Mouse (Mus musculus) C2C12 (cell line): ENCODE measurements around the gene Cdk2ap2. TPM values are rescaled to one million over a fixed set of nuclear protein-coding genes. Genes with fewer than 3 reads are reported as not detected.

ENCODE experiments used
- H3K27me3 ChIP-seq: one replicate; pipeline ENCODE4 v1.6.1; 2011; ENCODE audit not compliant: control insufficient read depth, insufficient read depth, insufficient read length
- H3K36me3 ChIP-seq: one replicate; pipeline ENCODE4 v1.6.1; 2011; ENCODE audit not compliant: control insufficient read depth, insufficient read depth
- H3K4me3 ChIP-seq: one replicate; pipeline ENCODE4 v1.5.1; 2011; ENCODE audit warnings: mild to moderate bottlenecking, control low read depth; ENCODE audit not compliant: poor library complexity, insufficient read depth, severe bottlenecking
- H3K79me2 ChIP-seq: one replicate; pipeline ENCODE4 v1.6.1; 2011; ENCODE audit not compliant: control insufficient read depth, insufficient read depth
- H3K79me3 ChIP-seq: one replicate; pipeline ENCODE4 v1.6.1; 2011; ENCODE audit warnings: low read depth, control low read depth
- H3ac ChIP-seq: one replicate; pipeline ENCODE3; 2011; ENCODE audit warnings: low read depth; ENCODE audit not compliant: control insufficient read depth, insufficient read length
- CEBPB ChIP-seq: IDR thresholded peaks from one replicate; pipeline ENCODE4 v1.6.1; 2011; ENCODE audit warnings: low read depth, mild to moderate bottlenecking, control low read depth, moderate library complexity
- CTCF ChIP-seq: IDR thresholded peaks from one replicate; pipeline ENCODE4 v1.5.1; 2011; ENCODE audit not compliant: control insufficient read depth, insufficient read depth, insufficient read length
- FOSL1 ChIP-seq: IDR thresholded peaks from one replicate; pipeline ENCODE4 v1.8.0; 2011; ENCODE audit warnings: mild to moderate bottlenecking, low read length; ENCODE audit not compliant: poor library complexity, insufficient read depth, severe bottlenecking
- MAX ChIP-seq: IDR thresholded peaks from one replicate; pipeline ENCODE4 v1.6.1; 2011; ENCODE audit warnings: mild to moderate bottlenecking, control low read depth
- MYOD1 ChIP-seq: IDR thresholded peaks from one replicate; pipeline ENCODE4 v1.6.1; 2011; ENCODE audit warnings: low read depth; ENCODE audit not compliant: control insufficient read depth, insufficient read length
- MYOG ChIP-seq: IDR thresholded peaks from one replicate; pipeline ENCODE4 v1.6.1; 2011; ENCODE audit not compliant: control insufficient read depth, insufficient read length; ENCODE audit errors: extremely low read depth
- USF1 ChIP-seq: IDR thresholded peaks from one replicate; pipeline ENCODE4 v1.6.1; 2011; ENCODE audit warnings: low read depth, mild to moderate bottlenecking, control low read depth, moderate library complexity
- polyA plus RNA-seq: library from polyadenylated mRNA; unstranded; fragments of >200 nt; fragmentation: generic; extraction: Trizol; gene quantifications from one replicate; pipeline ENCODE4 v1.2.1, GENCODE M21; 2012; ENCODE audit warnings: missing spikeins

The Cdk2ap2 gene
- polyA plus RNA-seq, 1 experiment = 134 TPM

DNA sequence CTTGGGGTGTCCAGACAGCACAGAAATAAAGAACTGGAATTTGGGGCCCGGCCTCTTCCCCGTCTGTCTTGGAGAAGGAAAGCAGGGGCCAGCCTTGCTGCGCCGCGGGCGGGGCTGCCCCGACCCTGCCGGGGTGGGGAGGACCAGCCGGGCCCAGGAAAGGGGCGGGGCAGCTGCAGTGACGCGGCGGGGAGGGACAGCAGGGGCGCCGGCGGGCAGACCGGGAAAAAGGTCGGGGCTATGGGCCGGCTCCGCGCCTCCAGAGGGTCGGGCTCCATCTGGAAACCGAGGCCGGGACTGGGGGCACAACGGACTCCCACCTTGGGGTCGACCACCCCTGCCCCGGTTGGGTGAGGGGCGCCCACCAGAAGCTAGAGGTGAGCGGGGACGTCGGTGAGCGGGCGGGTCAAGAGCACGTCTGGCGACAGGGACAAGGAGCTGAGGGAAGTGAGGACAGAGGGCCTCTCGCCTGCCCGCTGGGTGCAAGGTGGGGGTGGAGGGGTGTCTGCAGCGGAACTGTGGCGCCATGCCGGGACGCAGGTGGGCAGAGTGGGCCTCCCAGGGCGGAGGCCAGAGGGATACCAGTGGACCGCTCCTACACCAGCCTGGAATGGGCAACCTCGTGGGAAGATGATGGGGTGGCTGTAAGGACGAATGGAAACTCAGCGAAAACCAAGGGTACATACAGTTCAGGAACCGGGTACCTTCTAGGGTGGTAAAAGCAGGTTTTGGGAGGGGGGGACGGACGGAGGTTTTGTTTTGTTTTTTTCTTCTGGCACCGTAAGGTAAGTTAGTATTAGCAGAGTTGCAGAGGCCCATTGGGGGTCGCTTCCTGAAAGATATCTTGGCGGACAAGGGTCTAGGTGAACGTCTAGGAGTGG lies 3.1 kb downstream of the Cdk2ap2 start, which contains the start of gene Pitpnm1:
Pitpnm1 (plus strand) TSS at position 162 of the 881 bp plus-strand sequence.
- Histone ChIP-seq H3K36me3 (peaks cover 31% of the 10 kb centered on the region), H3ac (peak within 1 kb of the TSS; percentile 99), H3K79me2 (peaks cover 36% of the 10 kb centered on the region), H3K27me3 (no peaks in the 10 kb centered on the region), H3K4me3 (peak within 1 kb of the TSS; percentile 69), H3K79me3 (peaks cover 9% of the 10 kb centered on the region)
- TF ChIP-seq USF1 (no peak), FOSL1 (no peak), CEBPB (no peak), MYOD1 (no peak), MAX (no peak), CTCF (no peak), MYOG (no peak)

DNA sequence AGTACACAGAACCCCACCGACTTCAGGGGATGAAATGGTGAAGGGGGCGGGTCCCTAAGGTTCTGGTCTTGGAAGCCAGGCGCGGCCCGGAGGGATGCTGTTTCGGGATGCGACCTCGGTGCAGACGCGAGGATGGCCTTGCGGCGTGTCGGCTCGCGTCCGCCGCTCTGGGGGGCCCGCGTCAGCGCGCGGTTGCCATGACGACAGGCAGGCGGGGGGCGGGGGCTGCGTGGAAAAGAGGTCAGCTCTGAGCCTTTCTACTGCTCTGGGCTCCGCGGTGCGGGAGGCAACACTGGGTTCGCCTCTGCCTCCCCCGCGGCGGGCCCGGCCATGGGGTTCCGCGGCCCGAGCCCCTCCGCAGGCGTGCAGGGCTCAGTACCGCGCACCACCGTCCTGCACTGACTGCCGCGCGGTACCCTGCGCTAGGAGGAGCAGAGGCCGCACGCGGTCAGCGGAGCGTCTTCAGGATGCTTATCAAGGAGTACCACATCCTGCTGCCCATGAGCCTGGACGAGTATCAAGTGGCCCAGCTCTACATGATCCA lies 3.8 kb downstream of the Cdk2ap2 start:
- Histone ChIP-seq H3K27me3 (no peaks in the 10 kb centered on the region), H3K4me3 (peak overlapping the region; percentile 69), H3K79me3 (peaks cover 9% of the 10 kb centered on the region), H3K36me3 (peaks cover 31% of the 10 kb centered on the region), H3K79me2 (peaks cover 36% of the 10 kb centered on the region), H3ac (peak overlapping the region; percentile 99)
- TF ChIP-seq FOSL1 (no peak), CEBPB (no peak), MAX (no peak), MYOD1 (no peak), USF1 (no peak), CTCF (no peak), MYOG (no peak)

DNA sequence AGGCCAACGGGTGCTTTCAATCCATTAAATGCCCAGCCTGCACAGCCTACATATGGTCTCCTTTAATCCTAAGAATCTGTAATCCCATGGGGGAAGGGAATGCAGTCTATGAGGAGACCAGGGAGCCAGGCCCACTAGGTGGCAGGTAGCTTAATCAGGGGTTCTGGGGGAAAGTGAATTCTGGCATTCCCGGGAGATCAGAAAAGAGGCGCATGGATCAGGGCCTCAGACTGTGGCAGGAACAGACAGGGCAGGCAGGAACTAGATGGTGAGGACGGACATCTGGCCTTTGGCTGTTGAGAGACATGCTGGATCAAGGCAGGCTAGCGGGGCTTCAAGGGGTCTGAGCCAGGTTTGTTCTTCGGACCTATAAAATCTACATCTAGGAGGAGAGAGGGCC lies 4.5 kb downstream of the Cdk2ap2 start:
- TF ChIP-seq CEBPB (no peak), CTCF (no peak), FOSL1 (no peak), USF1 (no peak), MYOD1 (no peak), MAX (no peak), MYOG (no peak)
- Histone ChIP-seq H3K79me2 (peaks cover 36% of the 10 kb centered on the region), H3K4me3 (no peak overlapping the region)

DNA sequence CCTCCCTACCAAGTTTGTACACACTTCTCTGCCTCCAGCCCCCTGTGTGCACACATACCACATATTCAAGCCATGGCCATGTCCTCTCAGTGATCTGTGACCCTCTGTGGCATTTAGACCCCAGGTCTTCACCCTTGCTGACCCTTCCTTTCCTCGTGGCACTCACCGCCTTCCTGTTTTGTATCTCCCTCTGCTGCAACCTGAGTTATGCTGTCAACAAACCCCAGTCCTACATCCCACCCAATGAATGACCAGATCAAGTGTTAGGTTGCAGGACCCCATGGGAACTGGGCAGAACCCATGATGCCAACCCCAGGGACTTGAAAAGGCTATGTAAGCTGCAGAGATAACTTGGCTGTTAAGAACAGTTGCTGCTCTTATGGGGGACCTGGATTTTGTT lies 5.1 kb downstream of the Cdk2ap2 start:
- Histone ChIP-seq H3K27me3 (no peaks in the 10 kb centered on the region), H3K4me3 (no peak overlapping the region)
- TF ChIP-seq USF1 (no peak), MAX (no peak), CEBPB (no peak), CTCF (no peak), MYOD1 (no peak), MYOG (no peak), FOSL1 (no peak)

More for the DNA sequence above, 4.5 kb downstream of the Cdk2ap2 start:
- Histone ChIP-seq H3ac (no peak overlapping the region), H3K27me3 (no peaks in the 10 kb centered on the region), H3K79me3 (peaks cover 9% of the 10 kb centered on the region), H3K36me3 (peaks cover 31% of the 10 kb centered on the region)

DNA sequence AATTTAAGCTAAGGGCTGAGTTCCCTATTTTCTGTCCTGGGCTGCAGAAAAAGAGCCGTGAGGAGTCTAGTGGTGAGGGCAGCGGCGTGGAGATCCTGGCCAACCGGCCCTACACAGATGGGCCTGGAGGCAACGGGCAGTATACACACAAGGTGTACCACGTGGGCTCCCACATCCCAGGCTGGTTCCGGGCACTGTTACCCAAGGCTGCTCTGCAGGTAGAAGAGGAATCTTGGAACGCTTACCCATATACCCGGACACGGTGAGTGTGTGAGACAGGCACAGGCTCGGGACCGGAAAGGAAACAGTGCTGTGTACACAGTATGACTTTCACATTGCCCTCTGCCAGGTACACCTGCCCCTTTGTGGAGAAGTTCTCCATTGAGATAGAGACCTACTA lies 5.6 kb downstream of the Cdk2ap2 start:
- Histone ChIP-seq H3K79me3 (peaks cover 9% of the 10 kb centered on the region), H3K4me3 (no peak overlapping the region), H3K79me2 (peaks cover 35% of the 10 kb centered on the region), H3ac (no peak overlapping the region), H3K27me3 (no peaks in the 10 kb centered on the region), H3K36me3 (peaks cover 39% of the 10 kb centered on the region)
- TF ChIP-seq MYOD1 (no peak), CEBPB (no peak), FOSL1 (no peak), MYOG (no peak), MAX (no peak), USF1 (no peak), CTCF (no peak)

More for the DNA sequence above, 5.1 kb downstream of the Cdk2ap2 start:
- Histone ChIP-seq H3K36me3 (peaks cover 34% of the 10 kb centered on the region), H3ac (no peak overlapping the region), H3K79me3 (peaks cover 9% of the 10 kb centered on the region), H3K79me2 (peaks cover 36% of the 10 kb centered on the region)
